10 mouse cellular contexts compared by ENCODE assay signal in the genomic region with DNA sequence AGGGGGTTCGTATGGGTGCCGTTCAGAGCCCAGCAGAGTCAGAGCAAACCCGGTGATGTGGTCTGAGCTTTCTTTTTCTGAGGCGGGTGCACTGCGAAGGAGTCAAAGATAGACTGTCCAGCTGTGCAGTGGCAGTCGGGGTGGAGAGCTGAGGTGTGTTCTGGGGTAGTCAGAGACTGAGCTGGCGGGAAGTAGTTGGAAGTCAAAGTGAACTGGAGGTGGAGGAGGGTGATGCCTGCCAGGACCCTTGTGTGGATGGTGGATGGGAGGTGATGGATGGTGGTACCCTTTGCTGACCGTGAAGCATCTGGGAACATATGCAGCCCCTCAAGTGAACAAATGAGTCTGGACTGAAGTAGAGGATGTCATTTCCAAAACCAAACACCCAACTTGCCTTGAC. TPM values are rescaled to one million over a fixed set of nuclear protein-coding genes. Genes with fewer than 3 reads are reported as not detected.
DNase-seq lines count a peak whose midpoint lies in the region; ATAC-seq and TF ChIP-seq lines count a peak whose summit lies in the region.
"Had no signal": no experiment of that assay in that cellular context is flagged by ENCODE, and none has a peak within 500 bp of the region (broad histone marks: within the 10 kb centered on the region; RNA-seq: fewer than 3 reads in every experiment).

No protein-coding gene starts in this region.

- H3K27ac ChIP-seq in heart, embryonic 15.5 days = 0 out of 2 replicates have a peak overlapping the region, but pooled peaks have one; percentile 5
- peak overlapping the region; percentile 1; the same call in 1 of the 2 replicates for H3K27ac ChIP-seq in thymus, adult 2 months (ENCODE audit: control insufficient read depth, insufficient read depth, low read length)
- peak overlapping the region; percentile 65 for H3K27ac ChIP-seq in embryonic fibroblast, embryonic 13.5 days (ENCODE audit: insufficient read depth, low read length)
- H3K27ac ChIP-seq in stomach, postnatal 0 days (replicated peaks) = peak overlapping the region; percentile 95
- H3K27ac ChIP-seq: hindbrain, embryonic 15.5 days had no signal

- no peak for TF ChIP-seq CTCF in thymus, adult 2 months (IDR thresholded peaks at IDR 0.05; ENCODE audit: borderline replicate concordance, control insufficient read depth, extremely low read depth, insufficient read depth, low read length, poor library complexity)
- TF ChIP-seq CTCF in embryonic fibroblast, embryonic 13.5 days (IDR thresholded peaks at IDR 0.05; ENCODE audit: borderline replicate concordance, insufficient read depth, low read length) = no peak
- no peak for TF ChIP-seq CTCF in stomach, postnatal 0 days (IDR thresholded peaks at IDR 0.05; ENCODE audit: low read depth)

- TF ChIP-seq EP300 in stomach, postnatal 0 days (optimal IDR thresholded peaks at IDR 0.05) = no peak

- 65% methylated on average over 8 of the region's 8 CpGs for WGBS in heart, embryonic 15.5 days
- 34% methylated on average over 8 of the region's 8 CpGs for WGBS in thymus, adult 2 months
- WGBS in stomach, postnatal 0 days = 61% methylated on average over 8 of the region's 8 CpGs

- no peak overlapping the region for H3K4me3 ChIP-seq in heart, embryonic 15.5 days
- no peak overlapping the region for H3K4me3 ChIP-seq in thymus, adult 2 months (ENCODE audit: control insufficient read depth, insufficient read depth, low read length)
- no peak overlapping the region for H3K4me3 ChIP-seq in embryonic fibroblast, embryonic 13.5 days (ENCODE audit: insufficient read depth, low read length)
- no peak overlapping the region for H3K4me3 ChIP-seq in stomach, postnatal 0 days (ENCODE audit: low read depth, low read length)
- H3K4me3 ChIP-seq: hindbrain, embryonic 15.5 days had no signal

- TF ChIP-seq POLR2A in thymus, adult 2 months (IDR thresholded peaks at IDR 0.05; ENCODE audit: control insufficient read depth, extremely low read depth, insufficient read depth, low read length, poor library complexity) = no peak
- TF ChIP-seq POLR2A in embryonic fibroblast, embryonic 13.5 days (IDR thresholded peaks at IDR 0.05; ENCODE audit: low read depth, low read length) = no peak

- peaks cover 75% of the 10 kb centered on the region for H3K4me1 ChIP-seq in heart, embryonic 15.5 days (replicated peaks)
- peaks cover 34% of the 10 kb centered on the region for H3K4me1 ChIP-seq in thymus, adult 2 months (replicated peaks; ENCODE audit: control insufficient read depth, insufficient read depth, low read length)
- peaks cover 68% of the 10 kb centered on the region for H3K4me1 ChIP-seq in embryonic fibroblast, embryonic 13.5 days (ENCODE audit: control insufficient read depth, insufficient read depth, low read length)
- H3K4me1 ChIP-seq in stomach, postnatal 0 days (replicated peaks; ENCODE audit: control insufficient read depth, insufficient read depth) = peaks cover 30% of the 10 kb centered on the region

- no peaks in the 10 kb centered on the region for H3K27me3 ChIP-seq in heart, embryonic 15.5 days
- H3K27me3 ChIP-seq in thymus, adult 2 months (ENCODE audit: control insufficient read depth, insufficient read depth, low read length) = no peaks in the 10 kb centered on the region
- no peaks in the 10 kb centered on the region for H3K27me3 ChIP-seq in stomach, postnatal 0 days (ENCODE audit: control insufficient read depth, insufficient read depth, low read length)
- H3K27me3 ChIP-seq: hindbrain, embryonic 15.5 days had no signal

- H3K9ac ChIP-seq in heart, embryonic 15.5 days = no peak overlapping the region
- peak overlapping the region; percentile 13; the same call in 1 of the 2 replicates for H3K9ac ChIP-seq in stomach, postnatal 0 days (ENCODE audit: low read length)
- H3K9ac ChIP-seq: hindbrain, embryonic 15.5 days had no signal

- H3K9me3 ChIP-seq in heart, embryonic 15.5 days (replicated peaks) = no peaks in the 10 kb centered on the region
- no peaks in the 10 kb centered on the region for H3K9me3 ChIP-seq in stomach, postnatal 0 days (ENCODE audit: control insufficient read depth, low read length)
- H3K9me3 ChIP-seq: hindbrain, embryonic 15.5 days had no signal

- no peak for ATAC-seq in heart, embryonic 15.5 days (replicated peaks; ENCODE audit: insufficient number of reproducible peaks, insufficient read depth, low FRiP score, low read depth)
- no peak for ATAC-seq in stomach, postnatal 0 days (ENCODE audit: low FRiP score, low TSS enrichment)

- DNase-seq in heart, adult 18-20 months = no peak
- DNase-seq in thymus, adult 2 months = no peak
- no peak for DNase-seq in thymus, postnatal 14 days
- DNase-seq in stomach, postnatal 0 days (ENCODE audit: low spot score) = no peak
- DNase-seq in kidney, postnatal 4 days = no peak
- no peak for DNase-seq in thymus, postnatal 4 days
- DNase-seq: cerebellum, adult 9-11 months had no signal

- peak overlapping the region; percentile 25; the same call in 1 of the 2 replicates for H3K4me2 ChIP-seq in heart, embryonic 15.5 days
- H3K4me2 ChIP-seq in stomach, postnatal 0 days (replicated peaks; ENCODE audit: low read depth) = peak overlapping the region; percentile 25
- H3K4me2 ChIP-seq: hindbrain, embryonic 15.5 days had no signal

- no peaks in the 10 kb centered on the region for H3K36me3 ChIP-seq in heart, embryonic 15.5 days
- no peaks in the 10 kb centered on the region for H3K36me3 ChIP-seq in thymus, adult 2 months (ENCODE audit: control insufficient read depth, insufficient read depth, low read length)
- no peaks in the 10 kb centered on the region for H3K36me3 ChIP-seq in stomach, postnatal 0 days (ENCODE audit: control insufficient read depth, insufficient read depth, low read length)
- H3K36me3 ChIP-seq: hindbrain, embryonic 15.5 days had no signal

RNA-seq across cellular contexts. Expression of gene Gsn, which starts 9.6 kb away (rescaled TPM):
- polyA plus RNA-seq in heart, embryonic 15.5 days (2015; fragmentation: Nextera tagmentation; extraction: Ambion mirVana) = 321 and 325 TPM in 2 replicates
- total RNA-seq in heart, adult 18-20 months (2021) = 100 to 1,000 TPM; 742 to 802 TPM
- 393 and 535 TPM in 2 replicates for polyA plus RNA-seq in thymus, adult 2 months (2012; rRNA removed)
- polyA plus RNA-seq in embryonic fibroblast, embryonic 13.5 days (2011; ENCODE audit: insufficient read length, low read depth, missing spikeins) = 451 and 719 TPM in 2 replicates
- polyA plus RNA-seq in stomach, postnatal 0 days (2015; fragmentation: Nextera tagmentation; extraction: Ambion mirVana) = 398 and 433 TPM in 2 replicates

Comparison
In these comparisons a context has a peak if more than half of its experiments do, and no peak if none do; other contexts are left out.
1. H3K27ac ChIP-seq: peak in every context shown above with its lines; median percentile 95 in stomach, postnatal 0 days; 65 in embryonic fibroblast, embryonic 13.5 days; 5 in heart, embryonic 15.5 days; 1 in thymus, adult 2 months.